Mouse (Mus musculus) monocyte, adult 2 months (primary cell): ENCODE measurements around the gene Acyp1.
A peak's percentile ranks its signal among the peaks of the same experiment; 100 is the strongest.
"Not testable (repeated sequence)": the region's sequence is repeated elsewhere in the genome, so short reads cannot be mapped to it uniquely, and the experiment has no call there.

ENCODE experiments used
- DNase-seq, 2 experiments: peaks; one replicate each; pipeline ENCODE4 v3.0.0; 2022; ENCODE audit warnings: low spot score in 2 of 2, low read depth in 1 of 2

Gene Acyp1

GRCm38 (mm10) chr12:85284331-85284730, 3.9 kb downstream of the Acyp1 start:
- DNase-seq = no peak

GRCm38 (mm10) chr12:85281756-85282155, 6.5 kb downstream of the Acyp1 start:
- not testable (repeated sequence) for DNase-seq

GRCm38 (mm10) chr12:85280845-85281651, 7.2 kb downstream of the Acyp1 start:
- no peak for DNase-seq

GRCm38 (mm10) chr12:85280105-85280844, 8.0 kb downstream of the Acyp1 start:
- DNase-seq = peak; percentile 92 to 94

- DNase-seq = no peak
These were observed 8.7 kb downstream of the Acyp1 start for GRCm38 (mm10) chr12:85279396-85280080.

GRCm38 (mm10) chr12:85278919-85279318, 9.3 kb downstream of the Acyp1 start:
- DNase-seq = no peak

GRCm38 (mm10) chr12:85276273-85276672, 12.0 kb downstream of the Acyp1 start:
- no peak for DNase-seq

- no peak for DNase-seq
These were observed 14.7 kb downstream of the Acyp1 start for GRCm38 (mm10) chr12:85273508-85273907.

GRCm38 (mm10) chr12:85271843-85272206, 16.4 kb downstream of the Acyp1 start:
- no peak for DNase-seq

GRCm38 (mm10) chr12:85271132-85271842, 17.0 kb downstream of the Acyp1 start:
- no peak for DNase-seq

GRCm38 (mm10) chr12:85270319-85270718, 17.9 kb downstream of the Acyp1 start, which contains the start of gene Mlh3:
Gene Mlh3, minus strand, starts transcription at chr12:85270599.
- peak in 1 of 2 experiments; percentile 43 for DNase-seq

- DNase-seq = no peak
These were observed 18.4 kb downstream of the Acyp1 start for GRCm38 (mm10) chr12:85269821-85270220.

GRCm38 (mm10) chr12:85266248-85266647, 22.0 kb downstream of the Acyp1 start:
- DNase-seq = no peak

GRCm38 (mm10) chr12:85264940-85265339, 23.3 kb downstream of the Acyp1 start:
- DNase-seq = no peak

- DNase-seq = no peak
These were observed 23.7 kb downstream of the Acyp1 start for GRCm38 (mm10) chr12:85264531-85264930.

- no peak for DNase-seq
These were observed 25.0 kb downstream of the Acyp1 start for GRCm38 (mm10) chr12:85263190-85263589.

GRCm38 (mm10) chr12:85262489-85262888, 25.7 kb downstream of the Acyp1 start:
- no peak for DNase-seq

GRCm38 (mm10) chr12:85257008-85257639, 31.1 kb downstream of the Acyp1 start:
- peak in 1 of 2 experiments; percentile 24 for DNase-seq

GRCm38 (mm10) chr12:85256074-85256751, 32.0 kb downstream of the Acyp1 start:
- no peak for DNase-seq

GRCm38 (mm10) chr12:85252083-85252482, 36.2 kb downstream of the Acyp1 start:
- DNase-seq = no peak
